Mouse (Mus musculus) kidney, postnatal 25 days (tissue): ENCODE results near the gene Zfp60.
A peak's percentile ranks its signal among the peaks of the same experiment; 100 is the strongest.

ENCODE experiments used
- DNase-seq, 2 experiments: peaks; one replicate each; pipeline ENCODE4 v3.0.0; 2021; ENCODE audit warnings: mixed read lengths in 2 of 2

The Zfp60 gene

DNA sequence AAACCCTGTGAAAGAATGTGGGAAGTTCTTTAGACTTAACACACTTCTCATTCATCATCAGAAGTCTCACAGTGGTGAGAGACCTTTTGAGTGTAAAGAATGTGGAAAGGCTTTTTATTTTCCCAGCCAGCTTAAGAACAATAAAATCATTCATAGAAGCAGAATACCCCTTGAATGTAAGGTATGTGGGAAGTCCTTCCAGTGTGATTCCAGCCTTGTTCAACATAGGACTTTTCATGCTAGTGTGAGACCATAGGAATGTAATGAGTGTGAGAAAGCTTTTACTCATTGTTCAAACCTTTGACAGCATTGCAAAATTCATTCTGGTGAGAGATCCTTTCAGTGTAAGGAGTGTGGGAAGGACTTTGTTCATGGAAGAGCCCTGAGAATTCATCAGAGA is 63.4 kb downstream of the Zfp60 start:
- no peak for DNase-seq

DNA sequence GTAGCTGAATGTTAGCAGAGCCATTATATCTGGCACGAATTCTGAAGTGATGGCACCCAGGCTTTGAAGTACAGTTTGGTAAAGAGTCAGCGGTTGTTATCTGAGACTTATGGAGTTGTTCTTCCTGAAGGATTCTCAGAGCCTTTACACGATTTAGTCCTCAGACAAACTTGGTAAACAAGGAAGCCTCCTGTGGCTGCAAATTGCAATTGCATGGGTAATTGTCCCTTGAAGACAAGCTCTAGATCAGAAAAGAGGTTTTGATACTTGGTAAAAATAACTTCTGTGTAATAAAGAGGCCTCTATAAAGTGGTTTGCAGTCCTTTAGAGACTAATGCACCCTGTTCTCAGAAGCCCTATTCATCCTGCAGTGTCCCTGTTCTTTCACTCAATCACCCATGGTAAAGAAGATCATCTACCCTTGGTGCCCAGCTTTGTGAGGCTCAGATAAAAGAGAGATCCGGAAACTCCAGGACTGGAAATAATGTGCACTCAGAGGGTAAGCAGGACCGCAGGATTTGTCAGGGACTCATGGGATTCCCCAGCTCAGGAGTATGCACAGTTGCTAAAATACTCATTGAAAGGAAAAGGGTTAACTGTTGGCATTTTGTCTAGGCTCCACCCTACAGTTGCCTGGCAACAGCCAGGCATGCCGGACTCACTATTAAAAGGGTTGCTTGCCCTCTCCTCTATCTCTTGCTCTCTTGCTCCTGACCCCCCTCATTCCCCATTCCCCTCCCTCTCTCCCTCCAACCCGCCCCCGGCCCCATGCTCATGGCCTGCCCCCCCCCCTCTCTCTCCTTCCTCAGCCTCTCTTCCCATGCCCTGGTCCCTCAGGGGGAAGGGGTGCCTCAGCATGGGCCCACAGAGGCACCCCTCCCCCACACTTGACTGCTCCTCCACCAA is 67.0 kb downstream of the Zfp60 start:
- DNase-seq: no peak

DNA sequence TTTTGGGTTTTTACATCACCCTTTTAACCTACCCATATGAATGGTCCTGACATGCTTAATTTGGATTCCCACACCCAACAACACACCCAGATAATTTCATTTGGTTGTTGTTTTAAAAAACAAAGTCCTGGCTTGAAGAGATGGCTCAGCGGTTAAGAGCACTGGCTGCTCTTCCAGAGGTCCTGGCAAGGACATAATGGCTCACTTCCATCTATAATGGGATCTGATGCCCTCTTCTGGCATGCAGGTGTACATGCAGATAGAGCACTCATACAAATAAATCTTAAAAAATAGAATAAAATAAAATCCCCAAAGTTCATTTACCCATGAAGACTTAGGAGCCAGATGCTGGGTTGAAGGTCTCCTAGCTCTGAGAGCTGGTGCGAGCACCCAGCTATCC is 69.9 kb downstream of the Zfp60 start:
- DNase-seq: no peak

DNA sequence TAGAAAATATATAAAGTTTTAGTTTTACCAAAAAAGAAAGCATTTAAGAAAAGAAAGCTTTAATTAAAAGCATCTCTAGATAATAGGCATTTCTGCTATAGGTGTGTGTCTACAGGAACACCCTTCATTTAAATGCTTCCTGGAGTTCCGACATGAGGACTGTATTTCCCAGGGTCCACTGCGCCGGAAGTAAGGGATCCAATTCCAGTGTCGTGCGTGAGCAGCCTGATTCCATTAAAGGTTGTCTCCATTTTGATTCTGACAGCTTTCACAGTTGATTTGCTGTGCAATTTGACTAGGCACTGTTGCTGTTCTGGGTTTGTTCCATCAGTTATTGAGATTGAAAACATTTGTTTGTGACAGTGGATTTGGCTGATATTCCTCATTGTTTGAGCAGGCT is 71.8 kb downstream of the Zfp60 start:
- DNase-seq: peak in 1 of 2 experiments; percentile 10
